Mouse (Mus musculus) urinary bladder, postnatal 4 days (tissue): ENCODE data around the gene Bloc1s2.
A peak's percentile ranks its signal among the peaks of the same experiment; 100 is the strongest.
"Not testable (repeated sequence)": the region's sequence is repeated elsewhere in the genome, so short reads cannot be mapped to it uniquely, and the experiment has no call there.

Experiments used
- DNase-seq, 2 experiments: peaks; one replicate each; pipeline ENCODE4 v3.0.0; 2021 to 2022; ENCODE audit warnings: low spot score in 2 of 2

Bloc1s2 gene

GRCm38 (mm10) chr19:44127729-44128497 lies 18.3 kb downstream of the Bloc1s2 start:
- no peak for DNase-seq

- DNase-seq = no peak
Observed at GRCm38 (mm10) chr19:44121137-44121536, 25.1 kb downstream of the Bloc1s2 start.

GRCm38 (mm10) chr19:44120686-44121085 lies 25.6 kb downstream of the Bloc1s2 start:
- not testable (repeated sequence) for DNase-seq

- DNase-seq = no peak
Observed at GRCm38 (mm10) chr19:44117793-44118192, 28.5 kb downstream of the Bloc1s2 start.

- DNase-seq = no peak
Observed at GRCm38 (mm10) chr19:44111706-44112105, 34.5 kb downstream of the Bloc1s2 start.

GRCm38 (mm10) chr19:44110356-44110755 lies 35.9 kb downstream of the Bloc1s2 start:
- no peak for DNase-seq

GRCm38 (mm10) chr19:44108996-44109395 lies 37.2 kb downstream of the Bloc1s2 start:
- DNase-seq = no peak

GRCm38 (mm10) chr19:44107661-44108521 lies 38.4 kb downstream of the Bloc1s2 start:
- DNase-seq = no peak

GRCm38 (mm10) chr19:44106831-44107660 lies 39.2 kb downstream of the Bloc1s2 start, which contains the start of gene Chuk:
Gene Chuk (minus strand): TSS chr19:44107480.
- DNase-seq = peak; percentile 91 to 98

- no peak for DNase-seq
Observed at GRCm38 (mm10) chr19:44104393-44104792, 41.9 kb downstream of the Bloc1s2 start.

- DNase-seq = no peak
Observed at GRCm38 (mm10) chr19:44103001-44103400, 43.2 kb downstream of the Bloc1s2 start.

- DNase-seq = no peak
Observed at GRCm38 (mm10) chr19:44100840-44101239, 45.4 kb downstream of the Bloc1s2 start.
